Comparison of ENCODE assay signal across 8 mouse cellular contexts in genomic region chr11:89381782-89382633, GRCm38 (mm10).
DNase-seq lines count a peak whose midpoint lies in the region; ATAC-seq lines count a peak whose summit lies in the region.

No protein-coding gene starts in this region.

- H3K4me2 ChIP-seq in embryonic facial prominence, embryonic 14.5 days (ENCODE audit: low read depth, low read length): 0 out of 2 replicates have a peak overlapping the region, but pooled peaks have one; percentile 7
- H3K4me2 ChIP-seq in intestine, embryonic 16.5 days (ENCODE audit: low read depth, low read length): no peak overlapping the region
- H3K4me2 ChIP-seq in neural tube, embryonic 11.5 days (ENCODE audit: low read depth): no peak overlapping the region

- peak overlapping the region; percentile 3; the same call in 1 of the 2 replicates for H3K4me3 ChIP-seq in heart, embryonic 10.5 days
- H3K4me3 ChIP-seq in embryonic facial prominence, embryonic 14.5 days (ENCODE audit: low read depth, low read length): no peak overlapping the region
- no peak overlapping the region for H3K4me3 ChIP-seq in intestine, embryonic 16.5 days (ENCODE audit: low read length)
- no peak overlapping the region for H3K4me3 ChIP-seq in neural tube, embryonic 11.5 days (ENCODE audit: low read depth, low read length)

- no peaks in the 10 kb centered on the region for H3K9me3 ChIP-seq in heart, embryonic 10.5 days
- H3K9me3 ChIP-seq in embryonic facial prominence, embryonic 14.5 days (ENCODE audit: control insufficient read depth, low read length): no peaks in the 10 kb centered on the region
- no peaks in the 10 kb centered on the region for H3K9me3 ChIP-seq in intestine, embryonic 16.5 days (ENCODE audit: control insufficient read depth, low read length)
- H3K9me3 ChIP-seq in neural tube, embryonic 11.5 days (ENCODE audit: control insufficient read depth, low read length): no peaks in the 10 kb centered on the region

- peak overlapping the region; percentile 84 for H3K27ac ChIP-seq in heart, embryonic 10.5 days
- H3K27ac ChIP-seq in embryonic facial prominence, embryonic 14.5 days (replicated peaks; ENCODE audit: low read depth, low read length): peak overlapping the region; percentile 72
- H3K27ac ChIP-seq in intestine, embryonic 16.5 days (ENCODE audit: low read length): peak overlapping the region; percentile 41; the same call in 1 of the 2 replicates
- peak overlapping the region; percentile 24; the same call in 1 of the 2 replicates for H3K27ac ChIP-seq in neural tube, embryonic 11.5 days (ENCODE audit: low read depth, low read length)

- H3K36me3 ChIP-seq in heart, embryonic 10.5 days: no peaks in the 10 kb centered on the region
- H3K36me3 ChIP-seq in embryonic facial prominence, embryonic 14.5 days (ENCODE audit: control insufficient read depth, insufficient read depth, low read length): no peaks in the 10 kb centered on the region
- no peaks in the 10 kb centered on the region for H3K36me3 ChIP-seq in intestine, embryonic 16.5 days (ENCODE audit: control insufficient read depth, insufficient read depth, low read length)
- H3K36me3 ChIP-seq in neural tube, embryonic 11.5 days (ENCODE audit: control insufficient read depth, insufficient read depth, low read length): no peaks in the 10 kb centered on the region

- no peaks in the 10 kb centered on the region for H3K27me3 ChIP-seq in heart, embryonic 10.5 days (ENCODE audit: insufficient read depth, poor library complexity, severe bottlenecking)
- H3K27me3 ChIP-seq in embryonic facial prominence, embryonic 14.5 days (replicated peaks; ENCODE audit: control insufficient read depth, insufficient read depth, low read length): no peaks in the 10 kb centered on the region
- H3K27me3 ChIP-seq in intestine, embryonic 16.5 days (replicated peaks; ENCODE audit: control insufficient read depth, insufficient read depth, low read length): no peaks in the 10 kb centered on the region
- no peaks in the 10 kb centered on the region for H3K27me3 ChIP-seq in neural tube, embryonic 11.5 days (ENCODE audit: control insufficient read depth, insufficient read depth, low read length)

- WGBS in heart, embryonic 10.5 days: 22% methylated on average over 8 of the region's 8 CpGs
- WGBS in embryonic facial prominence, embryonic 14.5 days: 14% methylated on average over 7 of the region's 8 CpGs
- WGBS in intestine, embryonic 16.5 days: 24% methylated on average over 8 of the region's 8 CpGs
- WGBS in neural tube, embryonic 11.5 days: 43% methylated on average over 8 of the region's 8 CpGs

- peak; percentile 90 for DNase-seq in heart, embryonic 10.5 days (ENCODE audit: low spot score)
- DNase-seq in heart, adult 8-10 months (ENCODE audit: low spot score): no peak
- DNase-seq in embryonic facial prominence, embryonic 14.5 days (ENCODE audit: low spot score): peak; percentile 78
- peak; percentile 42 for DNase-seq in neural tube, embryonic 11.5 days (ENCODE audit: low spot score)
- DNase-seq in adrenal gland, adult 2 months: no peak

- peaks cover 35% of the 10 kb centered on the region for H3K4me1 ChIP-seq in heart, embryonic 10.5 days
- peaks cover 14% of the 10 kb centered on the region for H3K4me1 ChIP-seq in embryonic facial prominence, embryonic 14.5 days (ENCODE audit: control insufficient read depth, insufficient read depth, low read length)
- peaks cover 12% of the 10 kb centered on the region; the same call in 1 of the 2 replicates for H3K4me1 ChIP-seq in intestine, embryonic 16.5 days (ENCODE audit: control insufficient read depth, insufficient read depth, low read length)
- H3K4me1 ChIP-seq in neural tube, embryonic 11.5 days (ENCODE audit: control insufficient read depth, insufficient read depth, low read length): no peaks in the 10 kb centered on the region; the same call in 1 of the 2 replicates

- peak; percentile 87 for ATAC-seq in embryonic facial prominence, embryonic 14.5 days (ENCODE audit: low read depth)
- peak; percentile 50 for ATAC-seq in intestine, embryonic 16.5 days
- no peak for ATAC-seq in neural tube, embryonic 11.5 days (ENCODE audit: insufficient read depth, low FRiP score, low TSS enrichment)
- no peak for ATAC-seq in erythroblast, adult 5-6 weeks (replicated peaks; ENCODE audit: low FRiP score, poor library complexity, severe bottlenecking)
- ATAC-seq in monocyte, adult 5-6 weeks (replicated peaks; ENCODE audit: insufficient number of reproducible peaks, low FRiP score, low TSS enrichment, poor library complexity, severe bottlenecking): no peak

- H3K9ac ChIP-seq in embryonic facial prominence, embryonic 14.5 days (ENCODE audit: low read depth, low read length): no peak overlapping the region
- no peak overlapping the region for H3K9ac ChIP-seq in intestine, embryonic 16.5 days (ENCODE audit: low read depth, low read length)
- no peak overlapping the region for H3K9ac ChIP-seq in neural tube, embryonic 11.5 days (ENCODE audit: low read length)

Comparison
In these comparisons a context has a peak if more than half of its experiments do, and no peak if none do; other contexts are left out.
1. DNase-seq: peak in heart, embryonic 10.5 days (single experiment), embryonic facial prominence, embryonic 14.5 days (single experiment) and neural tube, embryonic 11.5 days (single experiment); none in heart, adult 8-10 months (single experiment) and adrenal gland, adult 2 months (single experiment).
2. H3K27ac ChIP-seq: peak in every context shown above with its lines; median percentile 84 in heart, embryonic 10.5 days; 72 in embryonic facial prominence, embryonic 14.5 days; 41 in intestine, embryonic 16.5 days; 24 in neural tube, embryonic 11.5 days.
3. ATAC-seq: peak in embryonic facial prominence, embryonic 14.5 days (single experiment) and intestine, embryonic 16.5 days (single experiment); none in neural tube, embryonic 11.5 days (single experiment), erythroblast, adult 5-6 weeks (single experiment) and monocyte, adult 5-6 weeks (single experiment).